Comparison of ENCODE assay signal across 23 mouse cellular contexts in the genomic region with DNA sequence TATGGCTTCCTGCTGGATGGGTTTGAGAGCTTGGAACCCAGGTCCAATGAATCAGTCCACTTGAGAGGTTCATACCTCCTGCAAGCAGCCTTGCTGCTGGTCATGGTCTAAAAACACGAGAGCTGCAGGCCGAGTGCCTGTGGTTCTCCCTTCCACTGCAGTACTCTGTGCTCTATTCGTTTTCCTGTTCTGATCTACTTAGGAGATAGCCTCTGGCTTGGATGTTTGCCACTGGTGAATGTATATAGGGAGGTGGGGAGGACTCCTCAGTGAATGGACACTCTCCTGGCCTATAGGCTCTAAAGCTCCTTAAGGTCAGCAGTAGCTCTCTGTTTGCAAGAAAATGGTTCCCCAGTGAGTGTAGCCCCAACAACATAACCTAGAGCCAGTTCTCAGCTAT. TPM values are rescaled to one million over a fixed set of nuclear protein-coding genes. Genes with fewer than 3 reads are reported as not detected.
DNase-seq lines count a peak whose midpoint lies in the region; ATAC-seq and TF ChIP-seq lines count a peak whose summit lies in the region.
"Had no signal": no experiment of that assay in that cellular context is flagged by ENCODE, and none has a peak within 500 bp of the region (broad histone marks: within the 10 kb centered on the region; RNA-seq: fewer than 3 reads in every experiment).

No protein-coding gene starts in this region.

- 0 out of 2 replicates have a peak, but pooled peaks have one; percentile 42 for ATAC-seq in common myeloid progenitor, adult 5-6 weeks (replicated peaks; ENCODE audit: low read depth, poor library complexity, severe bottlenecking)
- ATAC-seq in megakaryocyte-erythroid progenitor cell, adult 5-6 weeks (replicated peaks; ENCODE audit: low FRiP score, low TSS enrichment, poor library complexity, severe bottlenecking), result peak; percentile 37
- ATAC-seq: forebrain, embryonic 13.5 days; forebrain, embryonic 16.5 days had no signal

- intact Hi-C loops in gastrocnemius, adult 2 months (cut with DNase I), result no loop called here
- intact Hi-C loops in gastrocnemius, postnatal 14 days (cut with DNase I; ENCODE audit: low total_unique reads), result no loop called here

- H3K4me3 ChIP-seq in gastrocnemius, adult 2 months, result no peak overlapping the region
- H3K4me3 ChIP-seq: embryonic facial prominence, embryonic 10.5 days; embryonic facial prominence, embryonic 13.5 days; forebrain, embryonic 10.5 days; forebrain, embryonic 13.5 days; heart, adult 2 months; hindbrain, embryonic 12.5 days; hindbrain, embryonic 15.5 days had no signal

- no peak for TF ChIP-seq CTCF in gastrocnemius, adult 2 months (IDR thresholded peaks at IDR 0.05)

- H3K27ac ChIP-seq in gastrocnemius, adult 2 months, result peak overlapping the region; percentile 24; the same call in 1 of the 2 replicates
- H3K27ac ChIP-seq: embryonic facial prominence, embryonic 10.5 days; embryonic facial prominence, embryonic 13.5 days; forebrain, embryonic 10.5 days; forebrain, embryonic 13.5 days; heart, adult 2 months; hindbrain, embryonic 12.5 days; hindbrain, embryonic 15.5 days had no signal

- DNase-seq in gastrocnemius, adult 2 months, result no peak
- no peak for DNase-seq in gastrocnemius, postnatal 14 days
- DNase-seq in layer of hippocampus, postnatal 25 days (ENCODE audit: extremely low spot score in 1 of 2, low spot score in 1 of 2), result no peak
- no peak for DNase-seq in kidney, postnatal 4 days
- DNase-seq: adrenal gland, adult 2 months; adrenal gland, postnatal 14 days; B cell, adult 2 months; cerebellum, adult 11 months; cerebellum, adult 2 months; cerebellum, adult 9-11 months; cerebellum, postnatal 25 days; embryo, embryonic 11 days; gastrocnemius, postnatal 25 days; heart, adult 2 months had no signal

RNA-seq across cellular contexts. Expression of gene Rcl1, which starts 57.3 kb away (rescaled TPM):
- 1 to 10 TPM; 6.5 to 7.7 TPM for total RNA-seq in gastrocnemius, adult 2 months (2021)
- total RNA-seq in gastrocnemius, postnatal 14 days (2021), result 10 to 100 TPM; 11.2 to 12.9 TPM
- total RNA-seq in common myeloid progenitor, adult 5-6 weeks (2017), result 80.3 and 97.2 TPM in 2 replicates
- total RNA-seq in megakaryocyte-erythroid progenitor cell, adult 5-6 weeks (2014; fragmentation: Nextera tagmentation), result 51.2 and 73.7 TPM in 2 replicates
- total RNA-seq in megakaryocyte-erythroid progenitor cell, adult 5-6 weeks (2017), result 99.9 and 100 TPM in 2 replicates
- total RNA-seq in layer of hippocampus, postnatal 25 days (2021), result 10 to 100 TPM; 17.6 to 18.8 TPM
